Mouse (Mus musculus): ENCODE measurements around the gene Ankfy1. TPM values are rescaled to one million over a fixed set of nuclear protein-coding genes. Genes with fewer than 3 reads are reported as not detected.

The Ankfy1 gene
- polyA plus RNA-seq, 2 experiments, result 29.0 to 33.4 TPM

GRCm38 (mm10) chr11:72782503-72782902 is 92.7 kb downstream of the Ankfy1 start:
- WGBS, result 76% methylated on average over 3 of the region's 3 CpGs
- H3K9me3 ChIP-seq (ENCODE audit: control insufficient read depth, low read length), result no peaks in the 10 kb centered on the region
- TF ChIP-seq POLR2A (IDR thresholded peaks at IDR 0.05; ENCODE audit: borderline replicate concordance, extremely low read depth, insufficient read depth, insufficient read length), result no peak
- no peak overlapping the region for H3K27ac ChIP-seq (replicated peaks; ENCODE audit: low read depth, low read length)
- no peak for DNase-seq (ENCODE audit: low spot score)
- H3K36me3 ChIP-seq (ENCODE audit: control insufficient read depth, insufficient read depth, low read length), result no peaks in the 10 kb centered on the region
- H3K27me3 ChIP-seq (ENCODE audit: control insufficient read depth, insufficient read depth, low read length), result no peaks in the 10 kb centered on the region
- no peak overlapping the region for H3K9ac ChIP-seq (ENCODE audit: low read depth, low read length, severe bottlenecking)
- H3K4me1 ChIP-seq (ENCODE audit: control insufficient read depth, insufficient read depth, low read length), result no peaks in the 10 kb centered on the region
- H3K4me2 ChIP-seq (replicated peaks; ENCODE audit: low read depth, low read length, severe bottlenecking), result no peak overlapping the region
- no peak for ATAC-seq (ENCODE audit: low FRiP score, low read depth)
- no peak overlapping the region for H3K4me3 ChIP-seq (replicated peaks; ENCODE audit: low read length)

DNA sequence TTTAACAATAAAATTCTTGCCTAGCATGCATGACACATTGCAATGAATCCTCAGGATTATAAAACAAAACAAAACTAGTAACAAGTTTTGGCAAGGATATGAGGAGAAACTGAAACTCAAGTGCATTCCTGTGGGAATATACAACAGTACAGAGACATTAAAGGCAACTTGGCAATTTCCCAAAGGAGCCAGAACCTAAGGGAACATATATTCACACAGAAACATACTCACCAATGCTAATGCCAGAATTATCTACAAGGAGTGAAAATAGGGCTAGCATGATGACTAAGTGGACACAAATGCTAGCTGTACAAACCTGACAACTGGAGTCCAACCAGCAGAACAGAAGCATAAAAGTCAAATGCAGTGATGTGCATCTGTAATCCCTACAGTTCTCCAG is 102.2 kb downstream of the Ankfy1 start:
- Histone ChIP-seq H3K27ac (replicated peaks; ENCODE audit: low read depth, low read length) (no peak overlapping the region), H3K4me3 (replicated peaks; ENCODE audit: low read length) (no peak overlapping the region), H3K9ac (ENCODE audit: low read depth, low read length, severe bottlenecking) (no peak overlapping the region), H3K4me2 (replicated peaks; ENCODE audit: low read depth, low read length, severe bottlenecking) (no peak overlapping the region), H3K9me3 (ENCODE audit: control insufficient read depth, low read length) (no peaks in the 10 kb centered on the region), H3K4me1 (ENCODE audit: control insufficient read depth, insufficient read depth, low read length) (no peaks in the 10 kb centered on the region; the same call in 1 of the 2 replicates), H3K36me3 (ENCODE audit: control insufficient read depth, insufficient read depth, low read length) (no peaks in the 10 kb centered on the region), H3K27me3 (ENCODE audit: control insufficient read depth, insufficient read depth, low read length) (no peaks in the 10 kb centered on the region)
- ATAC-seq (ENCODE audit: low FRiP score, low read depth) (no peak), DNase-seq (ENCODE audit: low spot score) (no peak)
- TF ChIP-seq POLR2A (IDR thresholded peaks at IDR 0.05; ENCODE audit: borderline replicate concordance, extremely low read depth, insufficient read depth, insufficient read length), result no peak

- Histone ChIP-seq H3K27me3 (ENCODE audit: control insufficient read depth, insufficient read depth, low read length) (no peaks in the 10 kb centered on the region), H3K27ac (replicated peaks; ENCODE audit: low read depth, low read length) (peak overlapping the region; percentile 76), H3K36me3 (ENCODE audit: control insufficient read depth, insufficient read depth, low read length) (0 out of 2 replicates have a peak, but pooled peaks cover 4% of the 10 kb centered on the region), H3K4me2 (replicated peaks; ENCODE audit: low read depth, low read length, severe bottlenecking) (peak overlapping the region; percentile 91), H3K4me3 (replicated peaks; ENCODE audit: low read length) (peak overlapping the region; percentile 94), H3K4me1 (ENCODE audit: control insufficient read depth, insufficient read depth, low read length) (no peaks in the 10 kb centered on the region; the same call in 1 of the 2 replicates), H3K9ac (ENCODE audit: low read depth, low read length, severe bottlenecking) (peak overlapping the region; percentile 86), H3K9me3 (ENCODE audit: control insufficient read depth, low read length) (no peaks in the 10 kb centered on the region)
- DNase-seq (ENCODE audit: low spot score) (no peak), ATAC-seq (ENCODE audit: low FRiP score, low read depth) (peak; percentile 35; the same call in 1 of the 2 replicates)
- no peak for TF ChIP-seq POLR2A (IDR thresholded peaks at IDR 0.05; ENCODE audit: borderline replicate concordance, extremely low read depth, insufficient read depth, insufficient read length)
- 19% methylated on average over 14 of the region's 14 CpGs for WGBS
Observed at GRCm38 (mm10) chr11:72795149-72795454, 105.3 kb downstream of the Ankfy1 start.

DNA sequence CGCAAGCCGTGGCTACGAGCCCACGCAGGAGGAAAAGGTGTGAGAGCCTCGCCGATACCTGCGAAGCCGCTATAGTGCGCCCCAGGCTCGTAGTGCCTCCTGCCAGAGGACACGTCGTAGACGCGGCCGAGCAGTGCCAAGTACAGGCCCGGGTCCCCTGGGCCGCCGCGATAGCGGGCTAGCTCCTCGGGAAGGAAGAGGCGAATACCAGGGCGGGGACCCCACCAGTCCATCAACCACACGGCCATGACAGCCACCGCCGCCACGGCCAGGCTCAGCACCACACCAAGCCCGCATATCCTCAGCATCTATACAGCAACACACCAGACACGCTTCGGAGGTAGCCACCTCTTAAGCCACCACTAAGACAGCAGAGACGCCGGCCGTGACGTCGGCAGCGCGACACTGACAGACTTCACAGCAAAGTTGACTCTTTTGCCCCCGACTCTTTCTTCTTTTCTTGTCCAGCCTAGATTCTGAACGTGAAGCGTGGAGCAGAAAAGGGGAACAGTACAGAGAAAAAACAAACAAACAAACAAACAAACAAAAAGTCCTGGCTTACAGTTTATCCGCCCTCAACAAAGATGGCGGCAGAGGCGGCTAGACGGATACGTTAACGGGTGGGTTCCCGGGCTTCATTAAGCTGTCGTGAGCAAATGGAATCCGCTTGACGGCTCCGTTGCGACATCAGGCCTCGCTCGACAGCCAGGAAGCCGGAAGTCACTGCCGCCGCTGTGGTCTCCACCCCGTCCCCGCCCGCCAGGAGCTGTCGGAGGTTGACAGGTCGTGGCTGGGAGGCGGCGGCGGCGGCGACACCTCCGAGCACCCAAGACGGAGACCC is 105.9 kb downstream of the Ankfy1 start, which contains the start of the genes Cyb5d2 and Zzef1:
Cyb5d2 (minus strand) TSS at position 688 of the 841 bp plus-strand sequence.
Zzef1 (plus strand) TSS at position 772 of the 841 bp plus-strand sequence.
- no peaks in the 10 kb centered on the region for H3K27me3 ChIP-seq (ENCODE audit: control insufficient read depth, insufficient read depth, low read length)
- peak within 1 kb of the TSS; percentile 86 for H3K9ac ChIP-seq (ENCODE audit: low read depth, low read length, severe bottlenecking)
- TF ChIP-seq POLR2A (IDR thresholded peaks at IDR 0.05; ENCODE audit: borderline replicate concordance, extremely low read depth, insufficient read depth, insufficient read length), result peak; percentile 45; the same call in 1 of the 2 replicates
- H3K4me3 ChIP-seq (replicated peaks; ENCODE audit: low read length), result peak within 1 kb of the TSS; percentile 94
- no peaks in the 10 kb centered on the region for H3K9me3 ChIP-seq (ENCODE audit: control insufficient read depth, low read length)
- H3K36me3 ChIP-seq (ENCODE audit: control insufficient read depth, insufficient read depth, low read length), result 0 out of 2 replicates have a peak, but pooled peaks cover 4% of the 10 kb centered on the region
- under 1% methylated on average over 64 of the region's 69 CpGs for WGBS
- H3K4me1 ChIP-seq (ENCODE audit: control insufficient read depth, insufficient read depth, low read length), result no peaks in the 10 kb centered on the region; the same call in 1 of the 2 replicates
- DNase-seq (ENCODE audit: low spot score) (peak; percentile 98), ATAC-seq (ENCODE audit: low FRiP score, low read depth) (peak; percentile 94)
- peak within 1 kb of the TSS; percentile 91 for H3K4me2 ChIP-seq (replicated peaks; ENCODE audit: low read depth, low read length, severe bottlenecking)
- H3K27ac ChIP-seq (replicated peaks; ENCODE audit: low read depth, low read length), result peak within 1 kb of the TSS; percentile 76

DNA sequence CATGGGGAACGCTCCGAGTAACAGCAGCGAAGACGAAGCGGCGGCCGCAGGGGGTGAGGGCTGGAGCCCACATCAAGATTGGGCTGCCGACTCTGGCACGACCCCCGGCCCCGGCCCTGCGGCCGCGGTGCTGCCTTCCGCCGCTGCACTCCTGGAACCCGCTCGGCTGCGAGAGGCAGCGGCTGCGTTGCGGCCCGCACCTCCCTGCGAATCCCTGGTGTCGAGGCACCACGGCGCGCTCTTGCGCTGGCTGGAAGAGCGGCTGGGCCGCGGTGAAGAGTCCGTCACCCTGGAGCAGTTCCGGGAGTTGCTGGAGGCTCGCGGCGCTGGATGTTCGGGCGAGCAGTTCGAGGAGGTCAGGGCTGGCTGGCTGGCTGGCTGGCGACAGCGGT is 106.5 kb downstream of the Ankfy1 start:
- peak; percentile 39 for ATAC-seq (ENCODE audit: low FRiP score, low read depth)
- H3K27ac ChIP-seq (replicated peaks; ENCODE audit: low read depth, low read length), result no peak overlapping the region
- H3K36me3 ChIP-seq (ENCODE audit: control insufficient read depth, insufficient read depth, low read length), result 0 out of 2 replicates have a peak, but pooled peaks cover 4% of the 10 kb centered on the region
- no peak for TF ChIP-seq POLR2A (IDR thresholded peaks at IDR 0.05; ENCODE audit: borderline replicate concordance, extremely low read depth, insufficient read depth, insufficient read length)
- H3K9me3 ChIP-seq (ENCODE audit: control insufficient read depth, low read length), result no peaks in the 10 kb centered on the region
- peak overlapping the region; percentile 94 for H3K4me3 ChIP-seq (replicated peaks; ENCODE audit: low read length)
- peak overlapping the region; percentile 91 for H3K4me2 ChIP-seq (replicated peaks; ENCODE audit: low read depth, low read length, severe bottlenecking)
- no peaks in the 10 kb centered on the region for H3K27me3 ChIP-seq (ENCODE audit: control insufficient read depth, insufficient read depth, low read length)
- no peak for DNase-seq (ENCODE audit: low spot score)
- H3K9ac ChIP-seq (ENCODE audit: low read depth, low read length, severe bottlenecking), result peak overlapping the region; percentile 86
- WGBS, result under 1% methylated on average over 42 of the region's 42 CpGs
- H3K4me1 ChIP-seq (ENCODE audit: control insufficient read depth, insufficient read depth, low read length), result no peaks in the 10 kb centered on the region; the same call in 1 of the 2 replicates
